Mouse (Mus musculus): Measurements from ENCODE around the gene Icmt. TPM values are rescaled to one million over a fixed set of nuclear protein-coding genes. Genes with fewer than 3 reads are reported as not detected.

Icmt gene
- polyA plus RNA-seq, 1 experiment from 2014 or later: 23.4 TPM

GRCm38 (mm10) chr4:152349837-152350381 is 52.9 kb downstream of the Icmt start:
- Histone ChIP-seq H3K4me3 (ENCODE audit: low read depth, low read length) (no peak overlapping the region), H3K9me3 (replicated peaks; ENCODE audit: control insufficient read depth, low read length) (no peaks in the 10 kb centered on the region), H3K9ac (replicated peaks; ENCODE audit: low read length) (no peak overlapping the region), H3K27ac (replicated peaks; ENCODE audit: low read depth, low read length) (no peak overlapping the region), H3K4me2 (ENCODE audit: low read depth, low read length) (no peak overlapping the region), H3K4me1 (ENCODE audit: control insufficient read depth, insufficient read depth, low read length) (no peaks in the 10 kb centered on the region), H3K36me3 (replicated peaks; ENCODE audit: control insufficient read depth, insufficient read depth, low read depth, low read length) (no peaks in the 10 kb centered on the region), H3K27me3 (ENCODE audit: control insufficient read depth, insufficient read depth, low read length) (peaks cover 13% of the 10 kb centered on the region)
- ATAC-seq (replicated peaks; ENCODE audit: insufficient number of reproducible peaks, low FRiP score, low TSS enrichment, low read depth) (no peak), DNase-seq (ENCODE audit: low spot score) (peak; percentile 60)
- WGBS: 13% methylated on average over 17 of the region's 17 CpGs

- H3K27me3 ChIP-seq (ENCODE audit: control insufficient read depth, insufficient read depth, low read length): peaks cover 13% of the 10 kb centered on the region
Measured at GRCm38 (mm10) chr4:152350722-152351421, 53.8 kb downstream of the Icmt start.

GRCm38 (mm10) chr4:152351422-152352305 is 54.6 kb downstream of the Icmt start:
- peak; percentile 70 for DNase-seq (ENCODE audit: low spot score)
- H3K4me3 ChIP-seq (ENCODE audit: low read depth, low read length): no peak overlapping the region
- no peak overlapping the region for H3K9ac ChIP-seq (replicated peaks; ENCODE audit: low read length)
- 0 out of 2 replicates have a peak, but pooled peaks have one; percentile 35 for ATAC-seq (replicated peaks; ENCODE audit: insufficient number of reproducible peaks, low FRiP score, low TSS enrichment, low read depth)
- H3K4me2 ChIP-seq (ENCODE audit: low read depth, low read length): no peak overlapping the region
- H3K27ac ChIP-seq (replicated peaks; ENCODE audit: low read depth, low read length): no peak overlapping the region
- 12% methylated on average over 14 of the region's 14 CpGs for WGBS
- H3K9me3 ChIP-seq (replicated peaks; ENCODE audit: control insufficient read depth, low read length): no peaks in the 10 kb centered on the region
- no peaks in the 10 kb centered on the region for H3K4me1 ChIP-seq (ENCODE audit: control insufficient read depth, insufficient read depth, low read length)
- H3K27me3 ChIP-seq (ENCODE audit: control insufficient read depth, insufficient read depth, low read length): peaks cover 13% of the 10 kb centered on the region
- no peaks in the 10 kb centered on the region for H3K36me3 ChIP-seq (replicated peaks; ENCODE audit: control insufficient read depth, insufficient read depth, low read depth, low read length)

More at GRCm38 (mm10) chr4:152350722-152351421, 53.8 kb downstream of the Icmt start:
- H3K4me1 ChIP-seq (ENCODE audit: control insufficient read depth, insufficient read depth, low read length): no peaks in the 10 kb centered on the region
- ATAC-seq (replicated peaks; ENCODE audit: insufficient number of reproducible peaks, low FRiP score, low TSS enrichment, low read depth) (no peak), DNase-seq (ENCODE audit: low spot score) (no peak)
- no peaks in the 10 kb centered on the region for H3K36me3 ChIP-seq (replicated peaks; ENCODE audit: control insufficient read depth, insufficient read depth, low read depth, low read length)
- WGBS: 38% methylated on average over 8 of the region's 8 CpGs
- no peak overlapping the region for H3K4me3 ChIP-seq (ENCODE audit: low read depth, low read length)
- no peak overlapping the region for H3K27ac ChIP-seq (replicated peaks; ENCODE audit: low read depth, low read length)
- no peaks in the 10 kb centered on the region for H3K9me3 ChIP-seq (replicated peaks; ENCODE audit: control insufficient read depth, low read length)
- H3K4me2 ChIP-seq (ENCODE audit: low read depth, low read length): no peak overlapping the region
- H3K9ac ChIP-seq (replicated peaks; ENCODE audit: low read length): no peak overlapping the region

- ATAC-seq (replicated peaks; ENCODE audit: insufficient number of reproducible peaks, low FRiP score, low TSS enrichment, low read depth) (no peak), DNase-seq (ENCODE audit: low spot score) (no peak)
- no peak overlapping the region for H3K27ac ChIP-seq (replicated peaks; ENCODE audit: low read depth, low read length)
- H3K4me3 ChIP-seq (ENCODE audit: low read depth, low read length): no peak overlapping the region
- WGBS: 83% methylated on average over 14 of the region's 14 CpGs
- peaks cover 13% of the 10 kb centered on the region for H3K27me3 ChIP-seq (ENCODE audit: control insufficient read depth, insufficient read depth, low read length)
- no peaks in the 10 kb centered on the region for H3K9me3 ChIP-seq (replicated peaks; ENCODE audit: control insufficient read depth, low read length)
- no peaks in the 10 kb centered on the region for H3K36me3 ChIP-seq (replicated peaks; ENCODE audit: control insufficient read depth, insufficient read depth, low read depth, low read length)
- H3K4me2 ChIP-seq (ENCODE audit: low read depth, low read length): no peak overlapping the region
- no peak overlapping the region for H3K9ac ChIP-seq (replicated peaks; ENCODE audit: low read length)
- H3K4me1 ChIP-seq (ENCODE audit: control insufficient read depth, insufficient read depth, low read length): no peaks in the 10 kb centered on the region
Measured at GRCm38 (mm10) chr4:152353886-152354637, 57.0 kb downstream of the Icmt start.

GRCm38 (mm10) chr4:152355672-152356071 is 58.6 kb downstream of the Icmt start:
- WGBS: 73% methylated on average over 7 of the region's 7 CpGs
- no peak for ATAC-seq (replicated peaks; ENCODE audit: insufficient number of reproducible peaks, low FRiP score, low TSS enrichment, low read depth)
- Histone ChIP-seq H3K9ac (replicated peaks; ENCODE audit: low read length) (no peak overlapping the region), H3K27ac (replicated peaks; ENCODE audit: low read depth, low read length) (no peak overlapping the region), H3K4me2 (ENCODE audit: low read depth, low read length) (no peak overlapping the region), H3K27me3 (ENCODE audit: control insufficient read depth, insufficient read depth, low read length) (peaks cover 5% of the 10 kb centered on the region; the same call in 1 of the 2 replicates), H3K4me3 (ENCODE audit: low read depth, low read length) (no peak overlapping the region), H3K36me3 (replicated peaks; ENCODE audit: control insufficient read depth, insufficient read depth, low read depth, low read length) (no peaks in the 10 kb centered on the region), H3K9me3 (replicated peaks; ENCODE audit: control insufficient read depth, low read length) (no peaks in the 10 kb centered on the region), H3K4me1 (ENCODE audit: control insufficient read depth, insufficient read depth, low read length) (no peaks in the 10 kb centered on the region)
- no peak for DNase-seq (ENCODE audit: low spot score)

Other genes starting within 250 kb of the Icmt start
- 5.3 and 6.8 TPM in 2 replicates for gene Plekhg5, start 224.7 kb upstream of the Icmt start, polyA plus RNA-seq (2014; fragmentation: Nextera tagmentation; extraction: Ambion mirVana)
- 0.21 and 0.75 TPM in 2 replicates for gene Tnfrsf25, start 181.3 kb upstream of the Icmt start, polyA plus RNA-seq (2014; fragmentation: Nextera tagmentation; extraction: Ambion mirVana)
- gene Espn, start 144.9 kb upstream of the Icmt start, polyA plus RNA-seq (2014; fragmentation: Nextera tagmentation; extraction: Ambion mirVana): 6.2 and 7.3 TPM in 2 replicates
- gene Hes2, start 138.4 kb upstream of the Icmt start, polyA plus RNA-seq (2014; fragmentation: Nextera tagmentation; extraction: Ambion mirVana): 0.22 and 0.24 TPM in 2 replicates
- 47.5 and 54.9 TPM in 2 replicates for gene Acot7, start 119.1 kb upstream of the Icmt start, polyA plus RNA-seq (2014; fragmentation: Nextera tagmentation; extraction: Ambion mirVana)
- 4.3 and 5.9 TPM in 2 replicates for gene Gpr153, start 23.0 kb upstream of the Icmt start, polyA plus RNA-seq (2014; fragmentation: Nextera tagmentation; extraction: Ambion mirVana)
- gene Hes3, start 5.6 kb upstream of the Icmt start, polyA plus RNA-seq (2014; fragmentation: Nextera tagmentation; extraction: Ambion mirVana): 0.32 and 0.65 TPM in 2 replicates
- gene Rnf207, start 21.8 kb downstream of the Icmt start, polyA plus RNA-seq (2014; fragmentation: Nextera tagmentation; extraction: Ambion mirVana): 0.41 and 1.0 TPM in 2 replicates
- 404 and 441 TPM in 2 replicates for gene Rpl22, start 28.5 kb downstream of the Icmt start, polyA plus RNA-seq (2014; fragmentation: Nextera tagmentation; extraction: Ambion mirVana)
- 0.14 TPM in 2 replicates for gene Chd5, start 41.4 kb downstream of the Icmt start, polyA plus RNA-seq (2014; fragmentation: Nextera tagmentation; extraction: Ambion mirVana)
- gene Nphp4, start 179.5 kb downstream of the Icmt start, polyA plus RNA-seq (2014; fragmentation: Nextera tagmentation; extraction: Ambion mirVana): 2.2 and 2.9 TPM in 2 replicates
- 5.4 and 5.9 TPM in 2 replicates for gene Kcnab2, start 180.6 kb downstream of the Icmt start, polyA plus RNA-seq (2014; fragmentation: Nextera tagmentation; extraction: Ambion mirVana)

Data from embryonic facial prominence, embryonic 11.5 days (tissue).